Mouse (Mus musculus): ENCODE results near the gene Kif6. TPM values are rescaled to one million over a fixed set of nuclear protein-coding genes. Genes with fewer than 3 reads are reported as not detected.

Kif6 gene
- polyA plus RNA-seq, 1 experiment from 2014 or later: 0.08 TPM

Other genes starting within 250 kb of the Kif6 start
- gene Mocs1, start 186.8 kb upstream of the Kif6 start, polyA plus RNA-seq (2015; fragmentation: Nextera tagmentation; extraction: Ambion mirVana): 10.4 and 10.5 TPM in 2 replicates
- gene Daam2, start 50.8 kb upstream of the Kif6 start, polyA plus RNA-seq (2015; fragmentation: Nextera tagmentation; extraction: Ambion mirVana): 0.26 and 0.33 TPM in 2 replicates

All from liver, embryonic 15.5 days (tissue).